Mouse (Mus musculus): ENCODE results near the gene Gpr21. TPM values are rescaled to one million over a fixed set of nuclear protein-coding genes. Genes with fewer than 3 reads are reported as not detected.
"Not testable (repeated sequence)": the region's sequence is repeated elsewhere in the genome, so short reads cannot be mapped to it uniquely, and the experiment has no call there.

The Gpr21 gene
- polyA plus RNA-seq (2014; fragmentation: Nextera tagmentation; extraction: Ambion mirVana): 26.0 and 26.1 TPM in 2 replicates

DNA sequence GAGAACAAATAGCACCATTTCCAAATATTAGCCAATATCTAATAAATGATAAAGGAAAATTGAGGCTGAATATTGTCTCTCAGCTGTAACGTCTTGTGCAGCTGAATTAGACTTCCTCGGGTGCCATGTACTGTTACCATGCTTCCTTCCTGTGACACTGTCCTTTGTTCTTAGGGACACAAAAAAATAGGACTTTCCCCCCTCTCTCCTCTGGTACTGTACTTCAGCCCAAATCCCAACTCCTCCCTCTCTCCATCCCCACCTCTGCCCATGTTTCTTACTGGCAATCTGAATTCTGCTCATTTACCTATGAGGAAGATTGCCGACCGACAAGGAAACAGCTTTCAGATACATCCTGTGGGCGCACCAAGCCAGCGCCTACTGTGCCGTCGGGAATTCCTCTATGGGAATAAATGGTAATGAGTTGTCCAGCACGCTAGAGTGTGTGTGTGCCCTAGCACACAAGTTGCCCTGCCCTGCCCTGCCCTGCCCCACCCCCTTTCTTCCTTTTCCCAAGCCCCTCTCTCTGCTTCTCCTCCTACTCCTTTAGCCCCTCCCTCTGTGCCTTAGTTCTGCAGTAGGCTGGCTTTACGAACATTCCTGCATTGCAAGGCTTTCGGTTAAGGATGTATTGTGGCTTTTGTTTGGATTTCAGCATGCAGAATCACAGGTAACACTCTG, at the start of gene Gpr21:
Gene Gpr21, plus strand, starts transcription at position 303 of the 681 bp plus-strand sequence.
- peak; percentile 67 for DNase-seq (ENCODE audit: low spot score)
- Histone ChIP-seq H3K9me3 (ENCODE audit: control insufficient read depth, low read length) (no peaks in the 10 kb centered on the region), H3K4me3 (replicated peaks; ENCODE audit: low read length) (peak within 1 kb of the TSS; percentile 29), H3K27ac (peak within 1 kb of the TSS; percentile 94), H3K27me3 (ENCODE audit: control insufficient read depth, insufficient read depth, low read length) (no peaks in the 10 kb centered on the region), H3K36me3 (replicated peaks; ENCODE audit: control insufficient read depth, insufficient read depth) (peaks cover 32% of the 10 kb centered on the region), H3K4me2 (replicated peaks) (peak within 1 kb of the TSS; percentile 55), H3K9ac (peak within 1 kb of the TSS; percentile 54), H3K4me1 (replicated peaks; ENCODE audit: control insufficient read depth, insufficient read depth, low read length) (peaks cover 34% of the 10 kb centered on the region)
- 14% methylated on average over 11 of the region's 11 CpGs for WGBS
- peak; percentile 82 for ATAC-seq (ENCODE audit: low FRiP score)

DNA sequence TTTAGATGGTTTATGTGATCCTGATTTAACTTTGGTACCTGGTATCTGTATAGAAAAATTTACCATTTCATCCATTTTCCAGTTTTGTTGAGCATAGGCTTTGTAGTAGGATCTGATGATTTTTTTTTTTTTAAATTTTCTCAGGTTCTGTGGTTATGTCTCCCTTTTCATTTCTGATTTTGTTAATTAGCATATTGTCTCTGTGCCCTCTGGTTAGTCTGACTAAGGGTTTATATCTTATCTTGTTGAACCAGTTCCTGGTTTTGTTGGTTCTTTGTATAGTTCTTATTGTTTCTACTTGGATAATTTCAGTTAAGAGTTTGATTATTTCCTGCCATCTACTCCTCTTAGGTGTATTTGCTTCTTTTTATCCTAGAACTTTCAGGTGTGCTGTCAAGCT, 36.6 kb upstream of the Gpr21 start:
- Histone ChIP-seq H3K4me1 (replicated peaks; ENCODE audit: control insufficient read depth, insufficient read depth, low read length) (no peaks in the 10 kb centered on the region), H3K27ac (no peak overlapping the region), H3K4me3 (replicated peaks; ENCODE audit: low read length) (no peak overlapping the region), H3K27me3 (ENCODE audit: control insufficient read depth, insufficient read depth, low read length) (no peaks in the 10 kb centered on the region), H3K9ac (no peak overlapping the region), H3K36me3 (replicated peaks; ENCODE audit: control insufficient read depth, insufficient read depth) (peaks cover 75% of the 10 kb centered on the region), H3K9me3 (ENCODE audit: control insufficient read depth, low read length) (0 out of 2 replicates have a peak, but pooled peaks cover 3% of the 10 kb centered on the region), H3K4me2 (replicated peaks) (no peak overlapping the region)
- ATAC-seq (ENCODE audit: low FRiP score) (no peak), DNase-seq (ENCODE audit: low spot score) (no peak)

DNA sequence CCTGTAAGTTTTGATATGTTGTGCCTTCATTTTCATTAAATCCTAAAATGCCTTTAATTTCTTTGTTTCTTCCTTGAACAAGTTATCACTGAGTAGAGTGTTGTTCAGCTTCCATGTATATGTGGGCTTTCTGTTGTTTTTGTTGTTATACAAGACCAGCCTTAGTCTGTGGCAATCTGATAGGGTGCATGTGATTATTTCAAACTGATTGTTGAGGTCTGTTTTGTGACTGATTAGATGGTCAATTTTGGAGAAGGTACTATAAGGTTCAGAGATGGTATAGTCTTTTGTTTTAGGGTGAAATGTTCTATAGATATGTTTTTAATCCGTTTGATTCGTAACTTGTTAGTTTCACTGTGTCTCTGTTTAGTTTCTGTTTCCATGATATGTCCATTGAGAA, 36.1 kb upstream of the Gpr21 start:
- Histone ChIP-seq H3K9ac (no peak overlapping the region), H3K27me3 (ENCODE audit: control insufficient read depth, insufficient read depth, low read length) (no peaks in the 10 kb centered on the region), H3K4me3 (replicated peaks; ENCODE audit: low read length) (no peak overlapping the region), H3K4me1 (replicated peaks; ENCODE audit: control insufficient read depth, insufficient read depth, low read length) (no peaks in the 10 kb centered on the region), H3K4me2 (replicated peaks) (no peak overlapping the region), H3K27ac (no peak overlapping the region), H3K9me3 (ENCODE audit: control insufficient read depth, low read length) (0 out of 2 replicates have a peak, but pooled peaks cover 3% of the 10 kb centered on the region), H3K36me3 (replicated peaks; ENCODE audit: control insufficient read depth, insufficient read depth) (peaks cover 75% of the 10 kb centered on the region)
- ATAC-seq (ENCODE audit: low FRiP score) (no peak), DNase-seq (ENCODE audit: low spot score) (no peak)
- 98% methylated on average over 2 of the region's 2 CpGs for WGBS

DNA sequence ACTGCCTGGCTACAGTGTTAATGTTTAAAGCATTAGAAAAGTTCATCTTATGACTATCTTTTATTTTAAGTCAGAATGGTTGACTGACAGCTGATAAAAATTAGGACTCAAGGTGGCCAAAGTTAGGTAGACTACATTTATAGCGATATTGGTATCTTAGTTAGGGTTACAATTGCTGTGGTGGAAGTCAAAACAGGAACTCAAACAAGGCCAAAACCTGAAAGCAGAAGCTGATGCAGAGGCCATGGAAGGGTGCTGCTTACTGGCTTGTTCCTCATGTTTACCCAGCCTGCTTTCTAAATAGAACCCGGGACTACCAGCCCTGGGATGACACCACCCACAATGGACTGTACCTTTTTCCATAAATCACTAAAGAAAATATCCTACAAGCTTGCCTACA, 32.0 kb upstream of the Gpr21 start:
- 89% methylated on average over 2 of the region's 2 CpGs for WGBS
- Histone ChIP-seq H3K9me3 (ENCODE audit: control insufficient read depth, low read length) (no peaks in the 10 kb centered on the region), H3K4me3 (replicated peaks; ENCODE audit: low read length) (no peak overlapping the region), H3K27me3 (ENCODE audit: control insufficient read depth, insufficient read depth, low read length) (no peaks in the 10 kb centered on the region), H3K4me2 (replicated peaks) (no peak overlapping the region), H3K4me1 (replicated peaks; ENCODE audit: control insufficient read depth, insufficient read depth, low read length) (no peaks in the 10 kb centered on the region), H3K36me3 (replicated peaks; ENCODE audit: control insufficient read depth, insufficient read depth) (peaks cover 69% of the 10 kb centered on the region), H3K9ac (no peak overlapping the region), H3K27ac (no peak overlapping the region)
- DNase-seq (ENCODE audit: low spot score) (no peak), ATAC-seq (ENCODE audit: low FRiP score) (no peak)

DNA sequence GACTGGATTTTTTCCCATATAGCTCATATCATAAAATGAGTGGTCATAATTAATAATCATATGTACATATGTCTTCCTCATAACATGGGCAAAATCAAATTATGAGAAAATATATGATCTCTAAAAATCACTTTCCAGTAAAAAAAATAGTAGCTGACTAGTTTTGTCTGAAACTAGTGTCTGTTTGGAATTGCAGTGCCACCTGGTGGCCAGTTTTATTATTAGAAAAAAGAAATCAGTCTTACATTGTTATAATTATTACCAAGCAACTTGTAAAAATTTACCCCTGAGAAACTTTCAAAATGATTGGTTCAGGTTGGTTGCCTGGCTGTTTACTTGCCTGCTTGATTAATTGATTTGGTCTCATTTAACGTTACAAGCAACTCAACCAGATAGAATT, 30.8 kb upstream of the Gpr21 start:
- Histone ChIP-seq H3K27ac (no peak overlapping the region), H3K27me3 (ENCODE audit: control insufficient read depth, insufficient read depth, low read length) (no peaks in the 10 kb centered on the region), H3K9me3 (ENCODE audit: control insufficient read depth, low read length) (no peaks in the 10 kb centered on the region), H3K4me3 (replicated peaks; ENCODE audit: low read length) (no peak overlapping the region), H3K4me1 (replicated peaks; ENCODE audit: control insufficient read depth, insufficient read depth, low read length) (no peaks in the 10 kb centered on the region), H3K36me3 (replicated peaks; ENCODE audit: control insufficient read depth, insufficient read depth) (peaks cover 77% of the 10 kb centered on the region), H3K9ac (no peak overlapping the region), H3K4me2 (replicated peaks) (no peak overlapping the region)
- no peak for ATAC-seq (ENCODE audit: low FRiP score)
- DNase-seq (ENCODE audit: low spot score): peak; percentile 86
- WGBS: 86% methylated on average over 1 of the region's 1 CpGs

DNA sequence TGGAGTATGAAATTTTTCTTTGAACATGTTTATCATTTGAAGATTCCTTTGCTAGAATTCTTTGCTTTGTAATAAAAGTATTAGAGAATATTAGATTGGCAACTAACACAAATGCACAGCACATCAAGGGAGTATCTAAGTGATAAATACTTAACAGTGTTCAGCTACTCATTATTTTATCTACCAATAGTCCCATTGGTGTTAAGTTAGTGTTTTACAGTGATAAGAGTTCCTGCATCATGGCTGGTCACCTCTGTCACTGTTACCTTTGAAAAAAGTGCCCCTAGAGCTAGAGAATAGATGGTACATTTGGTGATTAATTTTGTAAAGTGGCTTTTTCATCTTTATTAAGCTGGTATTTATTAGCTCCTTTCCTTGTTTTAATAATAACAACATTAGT, 29.7 kb upstream of the Gpr21 start:
- Histone ChIP-seq H3K4me2 (replicated peaks) (no peak overlapping the region), H3K4me3 (replicated peaks; ENCODE audit: low read length) (no peak overlapping the region), H3K36me3 (replicated peaks; ENCODE audit: control insufficient read depth, insufficient read depth) (peaks cover 81% of the 10 kb centered on the region), H3K27ac (no peak overlapping the region), H3K4me1 (replicated peaks; ENCODE audit: control insufficient read depth, insufficient read depth, low read length) (no peaks in the 10 kb centered on the region), H3K9me3 (ENCODE audit: control insufficient read depth, low read length) (no peaks in the 10 kb centered on the region), H3K27me3 (ENCODE audit: control insufficient read depth, insufficient read depth, low read length) (no peaks in the 10 kb centered on the region), H3K9ac (no peak overlapping the region)
- ATAC-seq (ENCODE audit: low FRiP score) (no peak), DNase-seq (ENCODE audit: low spot score) (no peak)

DNA sequence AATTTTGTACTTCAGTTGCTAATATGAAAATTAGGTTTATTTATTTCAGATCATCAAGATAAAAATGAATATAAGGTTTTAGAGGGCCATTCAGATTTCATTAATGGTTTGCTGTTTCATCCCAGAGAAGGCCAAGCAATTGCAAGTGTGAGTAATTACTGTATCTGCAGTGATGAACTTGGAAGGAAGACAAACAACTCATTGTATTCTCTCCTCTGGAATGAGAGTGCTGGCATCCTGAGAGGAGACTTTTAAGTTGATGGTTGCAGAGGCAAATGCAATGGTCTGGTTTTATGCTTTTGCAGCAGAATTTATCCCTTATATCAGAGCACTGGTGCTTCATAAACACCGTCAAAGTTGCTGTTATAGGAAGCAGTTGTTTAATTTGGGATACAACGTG, 27.2 kb upstream of the Gpr21 start:
- no peak overlapping the region for H3K9ac ChIP-seq
- H3K4me2 ChIP-seq (replicated peaks): no peak overlapping the region
- H3K9me3 ChIP-seq (ENCODE audit: control insufficient read depth, low read length): no peaks in the 10 kb centered on the region
- no peaks in the 10 kb centered on the region for H3K27me3 ChIP-seq (ENCODE audit: control insufficient read depth, insufficient read depth, low read length)
- no peak for ATAC-seq (ENCODE audit: low FRiP score)
- no peak for DNase-seq (ENCODE audit: low spot score)
- no peaks in the 10 kb centered on the region for H3K4me1 ChIP-seq (replicated peaks; ENCODE audit: control insufficient read depth, insufficient read depth, low read length)
- no peak overlapping the region for H3K4me3 ChIP-seq (replicated peaks; ENCODE audit: low read length)
- peaks cover 85% of the 10 kb centered on the region for H3K36me3 ChIP-seq (replicated peaks; ENCODE audit: control insufficient read depth, insufficient read depth)
- WGBS: 97% methylated on average over 2 of the region's 2 CpGs
- H3K27ac ChIP-seq: no peak overlapping the region

DNA sequence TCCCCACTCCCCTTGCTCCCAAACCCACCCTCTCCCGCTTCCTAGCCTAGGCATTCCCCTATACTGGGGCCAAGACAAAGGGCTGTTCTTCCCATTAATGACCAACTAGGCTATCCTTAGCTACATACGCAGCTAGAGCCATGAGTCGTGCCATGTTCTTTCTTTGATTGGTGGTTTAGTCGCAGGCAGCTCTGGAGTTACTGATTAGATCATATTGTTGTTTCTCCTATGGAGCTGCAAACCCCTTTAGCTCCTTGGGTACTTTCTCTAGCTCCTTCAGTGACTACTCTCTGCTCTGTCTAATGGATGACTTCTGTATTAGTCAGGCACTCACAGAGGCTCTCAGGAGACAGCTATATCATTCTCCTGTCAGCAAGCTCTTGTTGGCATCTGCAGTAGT, 18.8 kb upstream of the Gpr21 start:
- Histone ChIP-seq H3K27me3 (ENCODE audit: control insufficient read depth, insufficient read depth, low read length) (no peaks in the 10 kb centered on the region), H3K4me1 (replicated peaks; ENCODE audit: control insufficient read depth, insufficient read depth, low read length) (no peaks in the 10 kb centered on the region), H3K4me2 (replicated peaks) (no peak overlapping the region), H3K9me3 (ENCODE audit: control insufficient read depth, low read length) (no peaks in the 10 kb centered on the region), H3K27ac (no peak overlapping the region), H3K4me3 (replicated peaks; ENCODE audit: low read length) (no peak overlapping the region), H3K36me3 (replicated peaks; ENCODE audit: control insufficient read depth, insufficient read depth) (peaks cover 79% of the 10 kb centered on the region), H3K9ac (no peak overlapping the region)
- WGBS: 93% methylated on average over 4 of the region's 4 CpGs
- ATAC-seq (ENCODE audit: low FRiP score) (no peak), DNase-seq (ENCODE audit: low spot score) (no peak)

DNA sequence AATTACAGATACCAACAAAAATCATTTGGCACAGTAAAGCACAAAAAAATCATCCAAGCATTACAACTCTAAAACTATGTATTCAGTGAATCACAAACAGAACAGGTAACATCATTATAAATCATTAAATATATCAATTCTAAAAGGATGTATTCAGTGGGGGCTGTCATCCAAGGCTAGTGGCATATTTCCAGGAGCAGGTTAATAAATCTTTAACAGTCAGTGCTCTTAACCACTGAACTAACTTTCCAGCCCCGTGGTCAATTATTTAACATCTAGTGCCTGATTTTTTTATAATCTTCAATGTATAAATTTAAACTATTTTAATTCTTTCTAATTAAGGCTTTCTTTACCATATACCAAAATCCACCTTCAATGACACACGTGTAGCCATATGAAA, 10.3 kb upstream of the Gpr21 start:
- 94% methylated on average over 2 of the region's 2 CpGs for WGBS
- H3K36me3 ChIP-seq (replicated peaks; ENCODE audit: control insufficient read depth, insufficient read depth): peaks cover 63% of the 10 kb centered on the region
- not testable (repeated sequence) for ATAC-seq (ENCODE audit: low FRiP score); DNase-seq (ENCODE audit: low spot score); H3K27me3 ChIP-seq (ENCODE audit: control insufficient read depth, insufficient read depth, low read length); H3K4me2 ChIP-seq (replicated peaks); H3K27ac ChIP-seq; H3K4me3 ChIP-seq (replicated peaks; ENCODE audit: low read length); H3K9ac ChIP-seq; H3K9me3 ChIP-seq (ENCODE audit: control insufficient read depth, low read length); H3K4me1 ChIP-seq (replicated peaks; ENCODE audit: control insufficient read depth, insufficient read depth, low read length)
